9 mouse cellular contexts compared by ENCODE assay signal in genomic region chr6:34862381-34862780, GRCm38 (mm10). TPM values are rescaled to one million over a fixed set of nuclear protein-coding genes. Genes with fewer than 3 reads are reported as not detected.
A peak's percentile ranks its signal among the peaks of the same experiment; 100 is the strongest.
DNase-seq lines count a peak whose midpoint lies in the region; ATAC-seq lines count a peak whose summit lies in the region.
"Had no signal": no experiment of that assay in that cellular context is flagged by ENCODE, and none has a peak within 500 bp of the region (broad histone marks: within the 10 kb centered on the region; RNA-seq: fewer than 3 reads in every experiment).

No protein-coding gene starts in this region.

- H3K9me3 ChIP-seq in embryonic facial prominence, embryonic 13.5 days, result no peaks in the 10 kb centered on the region
- H3K9me3 ChIP-seq in embryonic facial prominence, embryonic 10.5 days, result no peaks in the 10 kb centered on the region
- no peaks in the 10 kb centered on the region for H3K9me3 ChIP-seq in intestine, embryonic 15.5 days
- no peaks in the 10 kb centered on the region; the same call in 1 of the 2 replicates for H3K9me3 ChIP-seq in megakaryocyte, embryonic 14.5 days
- H3K9me3 ChIP-seq in midbrain, embryonic 13.5 days, result no peaks in the 10 kb centered on the region
- H3K9me3 ChIP-seq: hindbrain, embryonic 15.5 days had no signal

- no peak for ATAC-seq in embryonic facial prominence, embryonic 13.5 days (ENCODE audit: insufficient number of reproducible peaks, insufficient read depth, low FRiP score, low TSS enrichment, low read depth)
- ATAC-seq in intestine, embryonic 15.5 days, result peak; percentile 2; the same call in 1 of the 2 replicates
- no peak for ATAC-seq in midbrain, embryonic 13.5 days

- peaks cover 25% of the 10 kb centered on the region for H3K4me1 ChIP-seq in embryonic facial prominence, embryonic 13.5 days
- peaks cover 36% of the 10 kb centered on the region for H3K4me1 ChIP-seq in embryonic facial prominence, embryonic 10.5 days
- H3K4me1 ChIP-seq in intestine, embryonic 15.5 days (replicated peaks), result peaks cover 15% of the 10 kb centered on the region; the same call in 1 of the 2 replicates
- H3K4me1 ChIP-seq in megakaryocyte, embryonic 14.5 days, result peaks cover 64% of the 10 kb centered on the region
- peaks cover 8% of the 10 kb centered on the region; the same call in 1 of the 2 replicates for H3K4me1 ChIP-seq in midbrain, embryonic 13.5 days (replicated peaks)

- H3K27ac ChIP-seq in embryonic facial prominence, embryonic 13.5 days, result no peak overlapping the region
- no peak overlapping the region for H3K27ac ChIP-seq in embryonic facial prominence, embryonic 10.5 days (replicated peaks)
- H3K27ac ChIP-seq in intestine, embryonic 15.5 days, result no peak overlapping the region
- no peak overlapping the region for H3K27ac ChIP-seq in midbrain, embryonic 13.5 days
- H3K27ac ChIP-seq: hindbrain, embryonic 15.5 days had no signal

- 97% methylated on average over 6 of the region's 6 CpGs for WGBS in embryonic facial prominence, embryonic 13.5 days
- WGBS in embryonic facial prominence, embryonic 10.5 days, result 91% methylated on average over 6 of the region's 6 CpGs
- WGBS in intestine, embryonic 15.5 days, result 91% methylated on average over 6 of the region's 6 CpGs
- 93% methylated on average over 6 of the region's 6 CpGs for WGBS in midbrain, embryonic 13.5 days

- H3K4me3 ChIP-seq in embryonic facial prominence, embryonic 13.5 days, result no peak overlapping the region
- H3K4me3 ChIP-seq in embryonic facial prominence, embryonic 10.5 days, result no peak overlapping the region
- H3K4me3 ChIP-seq in intestine, embryonic 15.5 days (replicated peaks), result no peak overlapping the region
- peak overlapping the region; percentile 94 for H3K4me3 ChIP-seq in megakaryocyte, embryonic 14.5 days (replicated peaks)
- no peak overlapping the region for H3K4me3 ChIP-seq in midbrain, embryonic 13.5 days (replicated peaks)
- H3K4me3 ChIP-seq: hindbrain, embryonic 15.5 days had no signal

- H3K27me3 ChIP-seq in embryonic facial prominence, embryonic 13.5 days, result no peaks in the 10 kb centered on the region
- H3K27me3 ChIP-seq in embryonic facial prominence, embryonic 10.5 days (replicated peaks; ENCODE audit: low read depth, poor library complexity, severe bottlenecking), result no peaks in the 10 kb centered on the region
- no peaks in the 10 kb centered on the region for H3K27me3 ChIP-seq in intestine, embryonic 15.5 days (replicated peaks)
- H3K27me3 ChIP-seq in megakaryocyte, embryonic 14.5 days (replicated peaks), result no peaks in the 10 kb centered on the region
- no peaks in the 10 kb centered on the region for H3K27me3 ChIP-seq in midbrain, embryonic 13.5 days
- H3K27me3 ChIP-seq: hindbrain, embryonic 15.5 days had no signal

- DNase-seq in embryonic facial prominence, embryonic 10.5 days (ENCODE audit: low spot score), result no peak
- peak; percentile 59 for DNase-seq in T-cell, adult 2 months (ENCODE audit: low spot score)
- no peak for DNase-seq in right cerebral cortex, adult 2 months (ENCODE audit: low spot score in 2 of 2)
- DNase-seq in urinary bladder, postnatal 14 days (ENCODE audit: low spot score), result no peak

- H3K4me2 ChIP-seq in embryonic facial prominence, embryonic 13.5 days, result peak overlapping the region; percentile 44
- H3K4me2 ChIP-seq in intestine, embryonic 15.5 days (replicated peaks), result peak overlapping the region; percentile 46
- H3K4me2 ChIP-seq in midbrain, embryonic 13.5 days (replicated peaks), result no peak overlapping the region

- H3K36me3 ChIP-seq in embryonic facial prominence, embryonic 13.5 days, result no peaks in the 10 kb centered on the region
- H3K36me3 ChIP-seq in embryonic facial prominence, embryonic 10.5 days (replicated peaks), result no peaks in the 10 kb centered on the region
- H3K36me3 ChIP-seq in intestine, embryonic 15.5 days, result no peaks in the 10 kb centered on the region
- peaks cover 32% of the 10 kb centered on the region for H3K36me3 ChIP-seq in megakaryocyte, embryonic 14.5 days (replicated peaks; ENCODE audit: low read length)
- H3K36me3 ChIP-seq in midbrain, embryonic 13.5 days, result no peaks in the 10 kb centered on the region
- H3K36me3 ChIP-seq: hindbrain, embryonic 15.5 days had no signal

- H3K9ac ChIP-seq in embryonic facial prominence, embryonic 13.5 days, result 0 out of 2 replicates have a peak overlapping the region, but pooled peaks have one; percentile 41
- no peak overlapping the region for H3K9ac ChIP-seq in intestine, embryonic 15.5 days
- H3K9ac ChIP-seq in midbrain, embryonic 13.5 days (replicated peaks), result no peak overlapping the region
- H3K9ac ChIP-seq: hindbrain, embryonic 15.5 days had no signal

RNA-seq across cellular contexts. Expression of gene Tmem140, which starts 0.6 kb away (rescaled TPM):
- polyA plus RNA-seq in embryonic facial prominence, embryonic 13.5 days (2015; fragmentation: Nextera tagmentation; extraction: Ambion mirVana), result 1.8 and 2.0 TPM in 2 replicates
- 1.8 and 1.9 TPM in 2 replicates for polyA plus RNA-seq in embryonic facial prominence, embryonic 10.5 days (2016; fragmentation: Nextera tagmentation; extraction: Ambion mirVana)
- polyA plus RNA-seq in intestine, embryonic 15.5 days (2015; fragmentation: Nextera tagmentation; extraction: Ambion mirVana), result 1.7 and 1.8 TPM in 2 replicates
- 5.5 and 11.5 TPM in 2 replicates for polyA plus RNA-seq in megakaryocyte, embryonic 14.5 days (2012; ENCODE audit: insufficient read depth, low replicate concordance)
- polyA plus RNA-seq in midbrain, embryonic 13.5 days (2015; fragmentation: Nextera tagmentation; extraction: Ambion mirVana), result 0.96 and 1.5 TPM in 2 replicates

RNA-seq across cellular contexts. Expression of gene Cyren, which starts 15.5 kb away (rescaled TPM):
- 19.0 and 20.4 TPM in 2 replicates for polyA plus RNA-seq in embryonic facial prominence, embryonic 13.5 days (2015; fragmentation: Nextera tagmentation; extraction: Ambion mirVana)
- 18.9 and 19.2 TPM in 2 replicates for polyA plus RNA-seq in embryonic facial prominence, embryonic 10.5 days (2016; fragmentation: Nextera tagmentation; extraction: Ambion mirVana)
- 11.0 and 11.3 TPM in 2 replicates for polyA plus RNA-seq in intestine, embryonic 15.5 days (2015; fragmentation: Nextera tagmentation; extraction: Ambion mirVana)
- polyA plus RNA-seq in megakaryocyte, embryonic 14.5 days (2012; ENCODE audit: insufficient read depth, low replicate concordance), result 14.0 and 14.5 TPM in 2 replicates
- 11.6 and 12.1 TPM in 2 replicates for polyA plus RNA-seq in midbrain, embryonic 13.5 days (2015; fragmentation: Nextera tagmentation; extraction: Ambion mirVana)

RNA-seq across cellular contexts. Expression of gene Wdr91, which starts 48.3 kb away (rescaled TPM):
- polyA plus RNA-seq in embryonic facial prominence, embryonic 13.5 days (2015; fragmentation: Nextera tagmentation; extraction: Ambion mirVana), result 11.9 and 13.6 TPM in 2 replicates
- polyA plus RNA-seq in embryonic facial prominence, embryonic 10.5 days (2016; fragmentation: Nextera tagmentation; extraction: Ambion mirVana), result 11.9 and 13.2 TPM in 2 replicates
- 7.1 and 8.4 TPM in 2 replicates for polyA plus RNA-seq in intestine, embryonic 15.5 days (2015; fragmentation: Nextera tagmentation; extraction: Ambion mirVana)
- polyA plus RNA-seq in megakaryocyte, embryonic 14.5 days (2012; ENCODE audit: insufficient read depth, low replicate concordance), result 13.0 and 28.5 TPM in 2 replicates
- polyA plus RNA-seq in midbrain, embryonic 13.5 days (2015; fragmentation: Nextera tagmentation; extraction: Ambion mirVana), result 12.0 and 13.9 TPM in 2 replicates

RNA-seq across cellular contexts. Expression of gene Stra8, which starts 57.6 kb away (rescaled TPM):
- not detected in 2 replicates for polyA plus RNA-seq in embryonic facial prominence, embryonic 13.5 days (2015; fragmentation: Nextera tagmentation; extraction: Ambion mirVana)
- polyA plus RNA-seq in embryonic facial prominence, embryonic 10.5 days (2016; fragmentation: Nextera tagmentation; extraction: Ambion mirVana), result 0.12 TPM in 1 of 2 replicates, not detected in the other
- not detected in 2 replicates for polyA plus RNA-seq in intestine, embryonic 15.5 days (2015; fragmentation: Nextera tagmentation; extraction: Ambion mirVana)
- not detected in 2 replicates for polyA plus RNA-seq in megakaryocyte, embryonic 14.5 days (2012; ENCODE audit: insufficient read depth, low replicate concordance)
- polyA plus RNA-seq in midbrain, embryonic 13.5 days (2015; fragmentation: Nextera tagmentation; extraction: Ambion mirVana), result not detected in 2 replicates
- polyA plus RNA-seq: hindbrain, embryonic 15.5 days had no signal
